Mouse (Mus musculus) cortical plate, adult 2 months (tissue): ENCODE measurements at regions not wholly inside any gene's neighbourhood (a gene's known extent, or its start where the extent isn't known, plus 50 kb on each side); places are given as distances from the start of the nearest gene placed in this dataset.

Experiments used
- CTCF ChIP-seq: fragments of 200-500 bp; IDR thresholded peaks from 2 replicates; pipeline ENCODE4 v1.5.1; 2011; ENCODE audit warnings: mild to moderate bottlenecking, control low read depth, low read length; ENCODE audit not compliant: insufficient read depth; ENCODE audit errors: extremely low read depth
- POLR2A ChIP-seq: fragments of 200-500 bp; IDR thresholded peaks from 2 replicates; pipeline ENCODE4 v1.6.1; 2011; ENCODE audit warnings: mild to moderate bottlenecking, low read length, control low read depth; ENCODE audit not compliant: insufficient read depth; ENCODE audit errors: extremely low read depth

- no peak for TF ChIP-seq POLR2A
- TF ChIP-seq CTCF = no peak
Observed at GRCm38 (mm10) chrX:11747386-11748121, 412.6 kb downstream of the Bcor start.
